Mouse (Mus musculus): ENCODE data around the gene Cox19.

Cox19 gene

GRCm38 (mm10) chr5:139290467-139291259, 60.6 kb downstream of the Cox19 start:
- no peak for DNase-seq

- DNase-seq: no peak
These were observed 62.6 kb downstream of the Cox19 start for GRCm38 (mm10) chr5:139288591-139288990.

- no peak for DNase-seq
These were observed 63.4 kb downstream of the Cox19 start for GRCm38 (mm10) chr5:139287787-139288186.

GRCm38 (mm10) chr5:139287099-139287498, 64.1 kb downstream of the Cox19 start:
- no peak for DNase-seq
